Comparison of ENCODE assay signal across 8 mouse cellular contexts in genomic region chr11:79870189-79870588, GRCm38 (mm10).
A peak's percentile ranks its signal among the peaks of the same experiment; 100 is the strongest.
DNase-seq lines count a peak whose midpoint lies in the region; ATAC-seq and TF ChIP-seq lines count a peak whose summit lies in the region.

No protein-coding gene starts in this region.

- ATAC-seq in kidney, embryonic 14.5 days (ENCODE audit: low FRiP score, low TSS enrichment): 0 out of 2 replicates have a peak, but pooled peaks have one; percentile 24
- ATAC-seq in stomach, embryonic 15.5 days (ENCODE audit: insufficient read depth, low FRiP score, low read depth): no peak
- ATAC-seq in inflammation-experienced regulatory T-cells, adult 6 months: no peak

- peak overlapping the region; percentile 63 for H3K27ac ChIP-seq in gastrocnemius, adult 2 months
- H3K27ac ChIP-seq in kidney, embryonic 14.5 days (ENCODE audit: low read depth, low read length): peak overlapping the region; percentile 24; the same call in 1 of the 2 replicates
- peak overlapping the region; percentile 8; the same call in 1 of the 2 replicates for H3K27ac ChIP-seq in stomach, embryonic 15.5 days

- H3K9me3 ChIP-seq in kidney, embryonic 14.5 days (ENCODE audit: control insufficient read depth, low read length): no peaks in the 10 kb centered on the region
- no peaks in the 10 kb centered on the region for H3K9me3 ChIP-seq in stomach, embryonic 15.5 days

- no peaks in the 10 kb centered on the region for H3K27me3 ChIP-seq in kidney, embryonic 14.5 days (ENCODE audit: control insufficient read depth, insufficient read depth, low read length)
- no peaks in the 10 kb centered on the region for H3K27me3 ChIP-seq in stomach, embryonic 15.5 days (replicated peaks)

- WGBS in kidney, embryonic 14.5 days: 21% methylated on average over 5 of the region's 5 CpGs
- 34% methylated on average over 5 of the region's 5 CpGs for WGBS in stomach, embryonic 15.5 days

- peaks cover 11% of the 10 kb centered on the region for H3K4me1 ChIP-seq in kidney, embryonic 14.5 days (ENCODE audit: control insufficient read depth, insufficient read depth, low read length)
- peaks cover 8% of the 10 kb centered on the region; the same call in 1 of the 2 replicates for H3K4me1 ChIP-seq in stomach, embryonic 15.5 days

- H3K36me3 ChIP-seq in kidney, embryonic 14.5 days (ENCODE audit: control insufficient read depth, insufficient read depth, low read length): no peaks in the 10 kb centered on the region
- H3K36me3 ChIP-seq in stomach, embryonic 15.5 days: no peaks in the 10 kb centered on the region

- H3K4me2 ChIP-seq in kidney, embryonic 14.5 days (replicated peaks; ENCODE audit: low read depth, low read length): no peak overlapping the region
- no peak overlapping the region for H3K4me2 ChIP-seq in stomach, embryonic 15.5 days

- H3K9ac ChIP-seq in kidney, embryonic 14.5 days (ENCODE audit: low read depth, low read length): no peak overlapping the region
- H3K9ac ChIP-seq in stomach, embryonic 15.5 days: no peak overlapping the region

- intact Hi-C loops in gastrocnemius, adult 2 months (cut with DNase I): no loop called here

- no peak for TF ChIP-seq CTCF in gastrocnemius, adult 2 months (IDR thresholded peaks at IDR 0.05)

- H3K4me3 ChIP-seq in gastrocnemius, adult 2 months: no peak overlapping the region
- no peak overlapping the region for H3K4me3 ChIP-seq in kidney, embryonic 14.5 days (ENCODE audit: low read length)
- H3K4me3 ChIP-seq in stomach, embryonic 15.5 days (replicated peaks): no peak overlapping the region

- DNase-seq in gastrocnemius, adult 2 months: peak; percentile 47
- no peak for DNase-seq in gastrocnemius, postnatal 25 days
- DNase-seq in urinary bladder, postnatal 14 days (ENCODE audit: low spot score): peak; percentile 63
- DNase-seq in urinary bladder, postnatal 4 days (ENCODE audit: low spot score in 2 of 2): no peak
- no peak for DNase-seq in cerebellum, adult 18-20 months

Comparison
In these comparisons a context has a peak if more than half of its experiments do, and no peak if none do; other contexts are left out.
1. DNase-seq: peak in gastrocnemius, adult 2 months (single experiment) and urinary bladder, postnatal 14 days (single experiment); none in gastrocnemius, postnatal 25 days (single experiment), urinary bladder, postnatal 4 days (0 of 2) and cerebellum, adult 18-20 months (0 of 2).
2. H3K27ac ChIP-seq: peak in every context shown above with its lines; median percentile 63 in gastrocnemius, adult 2 months; 24 in kidney, embryonic 14.5 days; 8 in stomach, embryonic 15.5 days.